Mouse (Mus musculus): ENCODE results near the gene Agap1. TPM values are rescaled to one million over a fixed set of nuclear protein-coding genes. Genes with fewer than 3 reads are reported as not detected.

Agap1 gene
- polyA plus RNA-seq, 1 experiment from 2014 or later, result 17.9 TPM

GRCm38 (mm10) chr1:89550061-89550869, 95.7 kb downstream of the Agap1 start:
- DNase-seq (ENCODE audit: low spot score) (no peak), ATAC-seq (replicated peaks; ENCODE audit: low FRiP score, low TSS enrichment, low read depth) (no peak)
- 30% methylated on average over 25 of the region's 25 CpGs for WGBS
- Histone ChIP-seq H3K4me2 (ENCODE audit: low read length) (no peak overlapping the region), H3K4me3 (ENCODE audit: low read depth, low read length) (no peak overlapping the region), H3K36me3 (ENCODE audit: control insufficient read depth, insufficient read depth, low read length) (no peaks in the 10 kb centered on the region), H3K27me3 (replicated peaks; ENCODE audit: control insufficient read depth, insufficient read depth, low read length) (no peaks in the 10 kb centered on the region), H3K9me3 (ENCODE audit: control insufficient read depth, low read length) (no peaks in the 10 kb centered on the region), H3K9ac (ENCODE audit: low read length) (no peak overlapping the region), H3K27ac (ENCODE audit: low read depth) (no peak overlapping the region), H3K4me1 (replicated peaks; ENCODE audit: control insufficient read depth, insufficient read depth, low read length) (peaks cover 10% of the 10 kb centered on the region; the same call in 1 of the 2 replicates)

- Histone ChIP-seq H3K4me1 (replicated peaks; ENCODE audit: control insufficient read depth, insufficient read depth, low read length) (peaks cover 18% of the 10 kb centered on the region), H3K9me3 (ENCODE audit: control insufficient read depth, low read length) (no peaks in the 10 kb centered on the region), H3K4me3 (ENCODE audit: low read depth, low read length) (no peak overlapping the region), H3K36me3 (ENCODE audit: control insufficient read depth, insufficient read depth, low read length) (no peaks in the 10 kb centered on the region), H3K9ac (ENCODE audit: low read length) (no peak overlapping the region), H3K27me3 (replicated peaks; ENCODE audit: control insufficient read depth, insufficient read depth, low read length) (no peaks in the 10 kb centered on the region), H3K27ac (ENCODE audit: low read depth) (no peak overlapping the region), H3K4me2 (ENCODE audit: low read length) (no peak overlapping the region)
- DNase-seq (ENCODE audit: low spot score), result no peak
- no peak for ATAC-seq (replicated peaks; ENCODE audit: low FRiP score, low TSS enrichment, low read depth)
- WGBS, result 68% methylated on average over 1 of the region's 1 CpGs
Measured at GRCm38 (mm10) chr1:89552470-89552869, 97.9 kb downstream of the Agap1 start.

DNA sequence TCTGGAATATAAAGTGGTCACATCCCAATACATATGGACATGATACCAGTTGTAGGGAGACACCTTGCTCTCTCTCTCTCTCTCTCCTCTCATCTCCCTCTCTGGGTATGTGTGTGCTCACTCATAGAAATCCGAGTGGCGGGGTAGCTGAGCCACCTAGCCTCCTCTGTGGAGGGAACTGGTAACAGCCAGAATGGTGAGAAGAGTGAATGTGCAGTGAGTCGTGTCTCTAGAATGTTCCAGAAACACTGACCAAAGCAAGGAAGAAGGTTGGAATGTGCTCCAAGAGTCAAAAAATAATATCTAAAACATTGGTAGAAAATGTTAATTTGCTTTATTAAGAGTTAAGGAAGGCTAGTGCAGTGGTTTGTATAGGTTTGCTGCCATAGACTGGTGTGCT, 99.2 kb downstream of the Agap1 start:
- Histone ChIP-seq H3K27me3 (replicated peaks; ENCODE audit: control insufficient read depth, insufficient read depth, low read length) (no peaks in the 10 kb centered on the region), H3K9ac (ENCODE audit: low read length) (no peak overlapping the region), H3K4me1 (replicated peaks; ENCODE audit: control insufficient read depth, insufficient read depth, low read length) (peaks cover 20% of the 10 kb centered on the region), H3K27ac (ENCODE audit: low read depth) (no peak overlapping the region), H3K4me2 (ENCODE audit: low read length) (no peak overlapping the region), H3K4me3 (ENCODE audit: low read depth, low read length) (no peak overlapping the region), H3K9me3 (ENCODE audit: control insufficient read depth, low read length) (no peaks in the 10 kb centered on the region), H3K36me3 (ENCODE audit: control insufficient read depth, insufficient read depth, low read length) (no peaks in the 10 kb centered on the region)
- ATAC-seq (replicated peaks; ENCODE audit: low FRiP score, low TSS enrichment, low read depth) (no peak), DNase-seq (ENCODE audit: low spot score) (no peak)
- WGBS, result 95% methylated on average over 3 of the region's 3 CpGs

- Histone ChIP-seq H3K9me3 (ENCODE audit: control insufficient read depth, low read length) (no peaks in the 10 kb centered on the region), H3K27ac (ENCODE audit: low read depth) (no peak overlapping the region), H3K36me3 (ENCODE audit: control insufficient read depth, insufficient read depth, low read length) (no peaks in the 10 kb centered on the region), H3K9ac (ENCODE audit: low read length) (no peak overlapping the region), H3K4me3 (ENCODE audit: low read depth, low read length) (no peak overlapping the region), H3K27me3 (replicated peaks; ENCODE audit: control insufficient read depth, insufficient read depth, low read length) (no peaks in the 10 kb centered on the region), H3K4me1 (replicated peaks; ENCODE audit: control insufficient read depth, insufficient read depth, low read length) (peaks cover 22% of the 10 kb centered on the region), H3K4me2 (ENCODE audit: low read length) (no peak overlapping the region)
- 74% methylated on average over 18 of the region's 18 CpGs for WGBS
- ATAC-seq (replicated peaks; ENCODE audit: low FRiP score, low TSS enrichment, low read depth) (no peak), DNase-seq (ENCODE audit: low spot score) (no peak)
Measured at GRCm38 (mm10) chr1:89554969-89555856, 100.6 kb downstream of the Agap1 start.

GRCm38 (mm10) chr1:89556006-89556405, 101.4 kb downstream of the Agap1 start:
- WGBS, result 75% methylated on average over 7 of the region's 7 CpGs
- Histone ChIP-seq H3K4me2 (ENCODE audit: low read length) (no peak overlapping the region), H3K4me1 (replicated peaks; ENCODE audit: control insufficient read depth, insufficient read depth, low read length) (peaks cover 19% of the 10 kb centered on the region), H3K36me3 (ENCODE audit: control insufficient read depth, insufficient read depth, low read length) (no peaks in the 10 kb centered on the region), H3K9ac (ENCODE audit: low read length) (no peak overlapping the region), H3K27ac (ENCODE audit: low read depth) (no peak overlapping the region), H3K4me3 (ENCODE audit: low read depth, low read length) (no peak overlapping the region), H3K9me3 (ENCODE audit: control insufficient read depth, low read length) (no peaks in the 10 kb centered on the region), H3K27me3 (replicated peaks; ENCODE audit: control insufficient read depth, insufficient read depth, low read length) (no peaks in the 10 kb centered on the region)
- no peak for ATAC-seq (replicated peaks; ENCODE audit: low FRiP score, low TSS enrichment, low read depth)
- DNase-seq (ENCODE audit: low spot score), result no peak

DNA sequence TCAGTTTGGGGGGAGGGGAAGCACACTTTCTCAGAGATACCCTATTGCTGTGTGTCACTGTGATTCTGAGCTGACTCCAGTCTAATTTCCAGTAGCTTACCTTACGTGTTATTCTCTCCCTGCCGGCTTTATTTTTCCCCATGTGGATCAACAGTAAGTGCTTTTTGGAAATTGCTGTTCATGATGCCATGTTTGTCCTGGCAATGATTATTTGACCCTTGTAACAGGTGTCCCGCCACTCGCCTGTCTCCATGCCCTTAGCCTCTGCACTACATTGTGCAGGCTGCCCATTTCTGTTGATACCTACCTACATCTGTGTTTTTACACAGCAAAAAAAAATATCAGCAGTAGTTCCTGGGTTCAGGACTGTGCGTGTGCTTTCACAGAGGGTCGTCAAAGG, 102.8 kb downstream of the Agap1 start:
- no peak overlapping the region for H3K9ac ChIP-seq (ENCODE audit: low read length)
- H3K27ac ChIP-seq (ENCODE audit: low read depth), result no peak overlapping the region
- no peaks in the 10 kb centered on the region for H3K9me3 ChIP-seq (ENCODE audit: control insufficient read depth, low read length)
- no peak overlapping the region for H3K4me3 ChIP-seq (ENCODE audit: low read depth, low read length)
- no peaks in the 10 kb centered on the region for H3K27me3 ChIP-seq (replicated peaks; ENCODE audit: control insufficient read depth, insufficient read depth, low read length)
- H3K4me1 ChIP-seq (replicated peaks; ENCODE audit: control insufficient read depth, insufficient read depth, low read length), result peaks cover 19% of the 10 kb centered on the region
- 72% methylated on average over 6 of the region's 6 CpGs for WGBS
- DNase-seq (ENCODE audit: low spot score) (no peak), ATAC-seq (replicated peaks; ENCODE audit: low FRiP score, low TSS enrichment, low read depth) (no peak)
- no peaks in the 10 kb centered on the region for H3K36me3 ChIP-seq (ENCODE audit: control insufficient read depth, insufficient read depth, low read length)
- no peak overlapping the region for H3K4me2 ChIP-seq (ENCODE audit: low read length)

DNA sequence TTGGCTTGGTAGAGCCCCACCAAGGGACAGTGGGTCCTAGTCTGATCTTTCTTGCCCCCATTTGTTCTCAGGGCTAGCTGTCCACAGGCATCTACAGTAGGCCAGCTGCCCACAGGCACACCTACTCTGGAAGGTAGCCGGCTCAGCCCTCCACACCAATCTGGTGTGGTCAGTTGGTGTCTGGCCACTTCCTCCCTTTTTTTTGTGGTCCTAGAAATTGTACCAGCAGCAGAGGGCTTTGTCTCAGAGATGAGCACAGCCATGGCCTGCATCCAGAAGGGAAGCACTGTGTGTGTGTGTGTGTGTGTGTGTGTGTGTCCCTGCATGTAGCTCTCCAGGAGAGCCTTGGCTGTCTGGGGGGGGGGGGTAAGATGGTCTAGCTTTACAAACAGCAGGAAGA, 103.5 kb downstream of the Agap1 start:
- H3K4me1 ChIP-seq (replicated peaks; ENCODE audit: control insufficient read depth, insufficient read depth, low read length), result peaks cover 19% of the 10 kb centered on the region
- H3K27ac ChIP-seq (ENCODE audit: low read depth), result no peak overlapping the region
- no peaks in the 10 kb centered on the region for H3K36me3 ChIP-seq (ENCODE audit: control insufficient read depth, insufficient read depth, low read length)
- H3K27me3 ChIP-seq (replicated peaks; ENCODE audit: control insufficient read depth, insufficient read depth, low read length), result no peaks in the 10 kb centered on the region
- WGBS, result 67% methylated on average over 1 of the region's 1 CpGs
- H3K9ac ChIP-seq (ENCODE audit: low read length), result no peak overlapping the region
- no peaks in the 10 kb centered on the region for H3K9me3 ChIP-seq (ENCODE audit: control insufficient read depth, low read length)
- H3K4me2 ChIP-seq (ENCODE audit: low read length), result no peak overlapping the region
- DNase-seq (ENCODE audit: low spot score) (no peak), ATAC-seq (replicated peaks; ENCODE audit: low FRiP score, low TSS enrichment, low read depth) (no peak)
- no peak overlapping the region for H3K4me3 ChIP-seq (ENCODE audit: low read depth, low read length)

DNA sequence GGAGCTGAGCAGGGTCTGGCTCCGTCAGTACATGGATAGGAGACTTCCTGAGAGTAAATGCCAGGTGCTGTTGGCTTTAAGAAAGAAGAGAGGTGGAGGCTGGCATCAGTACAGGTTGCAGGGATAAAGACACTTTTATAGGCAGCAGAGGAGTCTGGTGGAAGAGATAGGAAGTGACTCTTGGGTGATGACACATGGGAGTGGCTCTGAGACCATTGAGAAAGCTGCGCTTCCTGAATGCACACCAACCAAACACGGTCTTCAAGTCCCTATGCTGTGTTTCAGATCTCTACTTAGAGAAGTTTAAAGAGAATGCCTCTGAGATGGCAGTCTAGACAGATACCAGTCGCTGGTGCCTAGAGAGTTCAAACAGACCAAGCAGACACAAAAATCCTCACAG, 108.8 kb downstream of the Agap1 start:
- ATAC-seq (replicated peaks; ENCODE audit: low FRiP score, low TSS enrichment, low read depth), result no peak
- Histone ChIP-seq H3K36me3 (ENCODE audit: control insufficient read depth, insufficient read depth, low read length) (no peaks in the 10 kb centered on the region), H3K27me3 (replicated peaks; ENCODE audit: control insufficient read depth, insufficient read depth, low read length) (no peaks in the 10 kb centered on the region), H3K4me2 (ENCODE audit: low read length) (no peak overlapping the region), H3K4me3 (ENCODE audit: low read depth, low read length) (no peak overlapping the region), H3K27ac (ENCODE audit: low read depth) (no peak overlapping the region), H3K9me3 (ENCODE audit: control insufficient read depth, low read length) (no peaks in the 10 kb centered on the region), H3K9ac (ENCODE audit: low read length) (no peak overlapping the region), H3K4me1 (replicated peaks; ENCODE audit: control insufficient read depth, insufficient read depth, low read length) (peaks cover 4% of the 10 kb centered on the region)
- DNase-seq (ENCODE audit: low spot score), result no peak
- 82% methylated on average over 4 of the region's 4 CpGs for WGBS

Data from intestine, embryonic 14.5 days (tissue).